Mouse (Mus musculus) brown adipose tissue, adult 24 weeks (tissue): ENCODE measurements around the gene Trim16. TPM values are rescaled to one million over a fixed set of nuclear protein-coding genes. Genes with fewer than 3 reads are reported as not detected.
A peak's percentile ranks its signal among the peaks of the same experiment; 100 is the strongest.

Experiments
- H3K27ac ChIP-seq: fragments of 200-500 bp; replicated peaks from 2 replicates; pipeline ENCODE4 v1.5.1; 2012; ENCODE audit warnings: low read depth, mild to moderate bottlenecking, low read length
- H3K4me1 ChIP-seq: fragments of 200-500 bp; 2 replicates; pipeline ENCODE4 v1.6.1; 2012; ENCODE audit warnings: low read length, mixed read lengths; ENCODE audit not compliant: control insufficient read depth, insufficient read depth, insufficient read length
- H3K4me3 ChIP-seq: fragments of 200-500 bp; 2 replicates; pipeline ENCODE4 v1.5.1; 2012; ENCODE audit warnings: low read depth, mild to moderate bottlenecking, low read length, moderate library complexity; ENCODE audit not compliant: insufficient read depth
- polyA plus RNA-seq: library from polyadenylated mRNA; stranded (reverse); fragments of >200 nt; gene quantifications from 2 replicates; pipeline ENCODE4 v1.2.4, GENCODE M21; 2012; ENCODE audit not compliant: missing spikeins, insufficient read depth, insufficient read length

The Trim16 gene
- polyA plus RNA-seq, 1 experiment = 12.2 TPM

GRCm38 (mm10) chr11:62865562-62865961 is 45.5 kb downstream of the Trim16 start:
- no peaks in the 10 kb centered on the region for H3K4me1 ChIP-seq
- H3K27ac ChIP-seq = no peak overlapping the region
- H3K4me3 ChIP-seq = no peak overlapping the region

- H3K27ac ChIP-seq = no peak overlapping the region
- H3K4me3 ChIP-seq = no peak overlapping the region
- H3K4me1 ChIP-seq = no peaks in the 10 kb centered on the region
Observed at GRCm38 (mm10) chr11:62866685-62867084, 46.7 kb downstream of the Trim16 start.

GRCm38 (mm10) chr11:62869201-62869600 is 49.2 kb downstream of the Trim16 start:
- Histone ChIP-seq H3K4me3 (no peak overlapping the region), H3K4me1 (peaks cover 2% of the 10 kb centered on the region; the same call in 1 of the 2 replicates), H3K27ac (no peak overlapping the region)

GRCm38 (mm10) chr11:62869715-62870371 is 49.8 kb downstream of the Trim16 start:
- Histone ChIP-seq H3K27ac (no peak overlapping the region), H3K4me1 (peaks cover 2% of the 10 kb centered on the region; the same call in 1 of the 2 replicates)

GRCm38 (mm10) chr11:62873479-62873878 is 53.4 kb downstream of the Trim16 start:
- H3K4me1 ChIP-seq = peaks cover 2% of the 10 kb centered on the region; the same call in 1 of the 2 replicates

More at GRCm38 (mm10) chr11:62869715-62870371, 49.8 kb downstream of the Trim16 start:
- H3K4me3 ChIP-seq = no peak overlapping the region

GRCm38 (mm10) chr11:62875696-62876095 is 55.7 kb downstream of the Trim16 start:
- Histone ChIP-seq H3K4me1 (peaks cover 2% of the 10 kb centered on the region; the same call in 1 of the 2 replicates), H3K27ac (no peak overlapping the region), H3K4me3 (no peak overlapping the region)

More at GRCm38 (mm10) chr11:62873479-62873878, 53.4 kb downstream of the Trim16 start:
- Histone ChIP-seq H3K4me3 (no peak overlapping the region), H3K27ac (peak overlapping the region; percentile 75)

GRCm38 (mm10) chr11:62876445-62876844 is 56.4 kb downstream of the Trim16 start:
- Histone ChIP-seq H3K27ac (no peak overlapping the region), H3K4me1 (peaks cover 2% of the 10 kb centered on the region; the same call in 1 of the 2 replicates), H3K4me3 (no peak overlapping the region)

- Histone ChIP-seq H3K4me1 (peaks cover 2% of the 10 kb centered on the region; the same call in 1 of the 2 replicates), H3K27ac (no peak overlapping the region), H3K4me3 (no peak overlapping the region)
Observed at GRCm38 (mm10) chr11:62877391-62877790, 57.4 kb downstream of the Trim16 start.

- Histone ChIP-seq H3K27ac (peak overlapping the region; percentile 77), H3K4me1 (no peaks in the 10 kb centered on the region), H3K4me3 (peak overlapping the region; percentile 50)
Observed at GRCm38 (mm10) chr11:62878728-62879127, 58.7 kb downstream of the Trim16 start.

- peak within 1 kb of the TSS; percentile 90 for H3K4me3 ChIP-seq
- peak within 1 kb of the TSS; percentile 77 for H3K27ac ChIP-seq
- H3K4me1 ChIP-seq = no peaks in the 10 kb centered on the region
Observed at GRCm38 (mm10) chr11:62879220-62880048, 59.4 kb downstream of the Trim16 start, which contains the start of gene Tvp23b. Tvp23b (plus strand) TSS chr11:62879455.

GRCm38 (mm10) chr11:62883407-62883806 is 63.4 kb downstream of the Trim16 start:
- Histone ChIP-seq H3K27ac (no peak overlapping the region), H3K4me1 (no peaks in the 10 kb centered on the region), H3K4me3 (no peak overlapping the region)

GRCm38 (mm10) chr11:62885323-62885722 is 65.3 kb downstream of the Trim16 start:
- Histone ChIP-seq H3K27ac (no peak overlapping the region), H3K4me1 (no peaks in the 10 kb centered on the region), H3K4me3 (no peak overlapping the region)

- H3K4me3 ChIP-seq = no peak overlapping the region
- H3K27ac ChIP-seq = no peak overlapping the region
- H3K4me1 ChIP-seq = no peaks in the 10 kb centered on the region
Observed at GRCm38 (mm10) chr11:62890796-62891195, 70.8 kb downstream of the Trim16 start.

GRCm38 (mm10) chr11:62891763-62892162 is 71.7 kb downstream of the Trim16 start:
- Histone ChIP-seq H3K27ac (no peak overlapping the region), H3K4me3 (no peak overlapping the region), H3K4me1 (no peaks in the 10 kb centered on the region)
